Mouse (Mus musculus) stomach, embryonic 16.5 days (tissue): ENCODE measurements around the gene Olfr1025-ps1. TPM values are rescaled to one million over a fixed set of nuclear protein-coding genes. Genes with fewer than 3 reads are reported as not detected.

Source experiments
- ATAC-seq: fragments of 200-750 bp; cut with Nextera tagmentation; 2 replicates; pipeline ENCODE4 v1.8.0; 2017; ENCODE audit warnings: moderate number of reproducible peaks, moderate TSS enrichment; ENCODE audit not compliant: insufficient read depth, low FRiP score
- H3K27ac ChIP-seq: fragments of 300-500 bp; sonication (generic); 2 replicates; pipeline ENCODE4 v1.5.1; 2014; ENCODE audit warnings: low read length
- H3K27me3 ChIP-seq: fragments of 300-500 bp; sonication (generic); 2 replicates; pipeline ENCODE4 v1.6.1; 2014; ENCODE audit warnings: low read length, control low read depth, mixed read lengths; ENCODE audit not compliant: control insufficient read depth, insufficient read depth
- H3K36me3 ChIP-seq: fragments of 300-500 bp; sonication (generic); 2 replicates; pipeline ENCODE4 v1.6.1; 2014; ENCODE audit warnings: low read length; ENCODE audit not compliant: control insufficient read depth, insufficient read depth
- H3K4me1 ChIP-seq: fragments of 300-500 bp; sonication (generic); 2 replicates; pipeline ENCODE4 v1.6.1; 2014; ENCODE audit warnings: low read length, control low read depth, mixed read lengths; ENCODE audit not compliant: control insufficient read depth, insufficient read depth
- H3K4me2 ChIP-seq: fragments of 300-500 bp; sonication (generic); 2 replicates; pipeline ENCODE4 v1.6.1; 2014; ENCODE audit warnings: low read depth, low read length, mixed read lengths
- H3K4me3 ChIP-seq: fragments of 300-500 bp; sonication (generic); replicated peaks from 2 replicates; pipeline ENCODE4 v1.5.1; 2014; ENCODE audit warnings: mild to moderate bottlenecking, low read length
- H3K9ac ChIP-seq: fragments of 300-500 bp; sonication (generic); 2 replicates; pipeline ENCODE4 v1.6.1; 2014; ENCODE audit warnings: low read length
- H3K9me3 ChIP-seq: fragments of 300-500 bp; sonication (generic); replicated peaks from 2 replicates; pipeline ENCODE4 v1.6.1; 2016; ENCODE audit warnings: low read length, control low read depth; ENCODE audit not compliant: control insufficient read depth
- WGBS: fragments of 180-500 bp; shearing (Covaris S2); extraction: QIAGEN DNeasy Blood & Tissue Kit; methylation state at CpG from one replicate; pipeline ENCODE4 v1.1.7; 2014; 5-methylcytosine and 5-hydroxymethylcytosine counted together
- polyA plus RNA-seq: library from polyadenylated mRNA; unstranded; fragments of >200 nt; fragmentation: Nextera tagmentation; extraction: Ambion mirVana; gene quantifications from 2 replicates; pipeline ENCODE4 v1.2.1, GENCODE M21; 2015

The Olfr1025-ps1 gene
- polyA plus RNA-seq, result not detected in 2 replicates

DNA sequence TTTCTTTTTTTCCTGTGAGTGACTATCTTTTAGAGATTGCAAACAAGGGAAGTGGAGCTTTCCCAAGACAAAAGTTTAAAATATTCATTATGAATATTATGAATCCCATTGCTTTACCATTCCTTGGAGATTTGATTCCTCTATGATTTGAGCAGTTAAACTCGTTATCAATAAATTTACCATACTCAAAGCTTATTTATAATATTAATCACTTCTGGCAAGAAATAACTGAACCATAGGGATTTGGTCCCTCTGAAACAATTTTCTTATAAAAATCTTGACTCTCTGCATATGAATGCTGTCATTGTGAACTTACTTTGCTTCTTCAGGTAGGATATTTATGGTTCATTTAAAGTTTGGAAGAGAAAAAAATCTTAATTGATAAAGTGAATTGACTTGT, at the start of gene Olfr1025-ps1:
TSS of gene Olfr1025-ps1 (plus strand) at position 301 of the 400 bp plus-strand sequence.
- Histone ChIP-seq H3K36me3 (no peaks in the 10 kb centered on the region), H3K27ac (no peak within 1 kb of the TSS), H3K9ac (no peak within 1 kb of the TSS), H3K4me2 (no peak within 1 kb of the TSS), H3K4me1 (no peaks in the 10 kb centered on the region), H3K4me3 (no peak within 1 kb of the TSS), H3K27me3 (no peaks in the 10 kb centered on the region), H3K9me3 (no peaks in the 10 kb centered on the region)
- 60% methylated on average over 1 of the region's 1 CpGs for WGBS
- no peak for ATAC-seq

DNA sequence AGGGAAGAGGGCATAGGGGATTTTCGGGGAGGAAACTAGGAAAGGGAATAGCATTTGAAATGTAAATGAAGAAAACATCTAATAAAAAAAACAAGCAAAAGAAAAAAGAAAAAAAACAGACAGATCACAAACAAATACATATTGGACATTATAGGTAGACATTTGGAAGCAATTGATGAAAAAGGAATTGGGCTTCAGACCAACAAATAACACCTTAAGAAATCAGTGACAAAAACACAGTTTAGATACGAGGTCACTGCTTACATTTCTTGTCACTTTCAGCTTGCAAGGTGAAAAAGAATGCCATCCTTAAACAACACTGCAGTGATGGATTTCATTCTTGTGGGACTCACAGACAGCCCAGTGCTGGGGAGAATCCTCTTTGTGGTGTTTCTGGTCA, 46.7 kb upstream of the Olfr1025-ps1 start, which contains the start of gene Olfr1022:
TSS of gene Olfr1022 (plus strand) at position 301 of the 400 bp plus-strand sequence.
- H3K27me3 ChIP-seq, result no peaks in the 10 kb centered on the region
- H3K4me2 ChIP-seq, result no peak within 1 kb of the TSS
- H3K4me3 ChIP-seq, result no peak within 1 kb of the TSS
- no peak for ATAC-seq
- H3K27ac ChIP-seq, result no peak within 1 kb of the TSS
- WGBS, result 26% methylated on average over 2 of the region's 2 CpGs
- H3K9ac ChIP-seq, result no peak within 1 kb of the TSS
- no peaks in the 10 kb centered on the region for H3K9me3 ChIP-seq
- H3K4me1 ChIP-seq, result no peaks in the 10 kb centered on the region
- no peaks in the 10 kb centered on the region for H3K36me3 ChIP-seq

GRCm38 (mm10) chr2:85885340-85885739, 29.7 kb upstream of the Olfr1025-ps1 start, which contains the start of gene Olfr1023:
Gene Olfr1023 (plus strand): TSS chr2:85885640.
- no peak within 1 kb of the TSS for H3K4me3 ChIP-seq
- no peak within 1 kb of the TSS for H3K4me2 ChIP-seq
- 72% methylated on average over 2 of the region's 2 CpGs for WGBS
- ATAC-seq, result no peak
- H3K27ac ChIP-seq, result no peak within 1 kb of the TSS
- H3K4me1 ChIP-seq, result no peaks in the 10 kb centered on the region
- H3K36me3 ChIP-seq, result no peaks in the 10 kb centered on the region
- no peaks in the 10 kb centered on the region for H3K9me3 ChIP-seq
- no peaks in the 10 kb centered on the region for H3K27me3 ChIP-seq
- no peak within 1 kb of the TSS for H3K9ac ChIP-seq

- Histone ChIP-seq H3K4me3 (no peak within 1 kb of the TSS), H3K4me2 (no peak within 1 kb of the TSS), H3K9ac (no peak within 1 kb of the TSS), H3K4me1 (no peaks in the 10 kb centered on the region), H3K27me3 (no peaks in the 10 kb centered on the region), H3K27ac (no peak within 1 kb of the TSS), H3K9me3 (no peaks in the 10 kb centered on the region), H3K36me3 (no peaks in the 10 kb centered on the region)
- no peak for ATAC-seq
- 85% methylated on average over 3 of the region's 3 CpGs for WGBS
Observed at GRCm38 (mm10) chr2:85904952-85905351, 10.0 kb upstream of the Olfr1025-ps1 start, which contains the start of gene Olfr1024. Gene Olfr1024 (minus strand): TSS chr2:85905052.

DNA sequence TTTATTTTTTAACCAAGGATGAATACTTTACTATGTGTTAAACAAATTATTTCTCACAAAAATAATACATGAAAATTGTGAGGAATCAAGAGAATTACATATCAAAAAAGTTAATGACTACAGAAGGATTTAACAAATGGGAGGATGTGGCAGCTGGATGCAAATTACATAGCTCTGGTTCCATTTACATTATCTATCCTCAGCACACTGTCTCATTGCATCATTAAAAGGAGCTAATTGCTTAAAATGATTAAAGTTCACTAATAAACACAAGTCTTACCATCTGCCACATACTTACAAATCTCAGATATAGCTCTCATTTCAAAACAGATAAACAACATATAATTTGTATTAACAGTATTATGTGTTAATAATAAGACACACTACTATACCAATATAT, 1.8 kb upstream of the Olfr1025-ps1 start:
- Histone ChIP-seq H3K9me3 (no peaks in the 10 kb centered on the region), H3K4me3 (no peak overlapping the region), H3K4me2 (no peak overlapping the region), H3K4me1 (no peaks in the 10 kb centered on the region), H3K27ac (no peak overlapping the region), H3K36me3 (no peaks in the 10 kb centered on the region), H3K27me3 (no peaks in the 10 kb centered on the region), H3K9ac (no peak overlapping the region)
- ATAC-seq, result no peak

GRCm38 (mm10) chr2:85921258-85921657, 6.3 kb downstream of the Olfr1025-ps1 start, which contains the start of gene Olfr1026:
Gene Olfr1026 (plus strand): TSS chr2:85921558.
- Histone ChIP-seq H3K36me3 (no peaks in the 10 kb centered on the region), H3K27me3 (no peaks in the 10 kb centered on the region), H3K4me2 (no peak within 1 kb of the TSS), H3K9ac (no peak within 1 kb of the TSS), H3K4me1 (no peaks in the 10 kb centered on the region), H3K4me3 (no peak within 1 kb of the TSS), H3K9me3 (no peaks in the 10 kb centered on the region), H3K27ac (no peak within 1 kb of the TSS)
- WGBS, result 84% methylated on average over 3 of the region's 3 CpGs
- no peak for ATAC-seq

GRCm38 (mm10) chr2:85950137-85950536, 35.1 kb downstream of the Olfr1025-ps1 start, which contains the start of gene Olfr1028:
Gene Olfr1028 (plus strand): TSS chr2:85950437.
- no peaks in the 10 kb centered on the region for H3K9me3 ChIP-seq
- H3K27me3 ChIP-seq, result no peaks in the 10 kb centered on the region
- no peak within 1 kb of the TSS for H3K4me3 ChIP-seq
- no peak within 1 kb of the TSS for H3K9ac ChIP-seq
- no peaks in the 10 kb centered on the region for H3K4me1 ChIP-seq
- WGBS, result 74% methylated on average over 1 of the region's 1 CpGs
- no peak within 1 kb of the TSS for H3K27ac ChIP-seq
- no peak for ATAC-seq
- H3K36me3 ChIP-seq, result no peaks in the 10 kb centered on the region
- no peak within 1 kb of the TSS for H3K4me2 ChIP-seq

Other genes with a start within 250 kb of the Olfr1025-ps1 start
- not detected in 2 replicates for gene Olfr1006, start 236.4 kb upstream of the Olfr1025-ps1 start, polyA plus RNA-seq
- not detected in 2 replicates for gene Olfr1008, start 225.8 kb upstream of the Olfr1025-ps1 start, polyA plus RNA-seq
- gene Olfr1009, start 199.8 kb upstream of the Olfr1025-ps1 start, polyA plus RNA-seq, result not detected in 2 replicates
- not detected in 2 replicates for gene Olfr1012, start 152.4 kb upstream of the Olfr1025-ps1 start, polyA plus RNA-seq
- gene Olfr1013, start 148.1 kb upstream of the Olfr1025-ps1 start, polyA plus RNA-seq, result not detected in 2 replicates
- gene Olfr1014, start 142.5 kb upstream of the Olfr1025-ps1 start, polyA plus RNA-seq, result not detected in 2 replicates
- not detected in 2 replicates for gene Olfr1015, start 133.2 kb upstream of the Olfr1025-ps1 start, polyA plus RNA-seq
- gene Olfr1016, start 112.6 kb upstream of the Olfr1025-ps1 start, polyA plus RNA-seq, result not detected in 2 replicates
- not detected in 2 replicates for gene Olfr1018, start 96.7 kb upstream of the Olfr1025-ps1 start, polyA plus RNA-seq
- gene Olfr1019, start 69.7 kb upstream of the Olfr1025-ps1 start, polyA plus RNA-seq, result not detected in 2 replicates
- gene Olfr1020, start 68.2 kb upstream of the Olfr1025-ps1 start, polyA plus RNA-seq, result not detected in 2 replicates
- gene Olfr1022, start 46.6 kb upstream of the Olfr1025-ps1 start, polyA plus RNA-seq, result not detected in 2 replicates
- not detected in 2 replicates for gene Olfr1023, start 29.6 kb upstream of the Olfr1025-ps1 start, polyA plus RNA-seq
- not detected in 2 replicates for gene Olfr1024, start 10.1 kb upstream of the Olfr1025-ps1 start, polyA plus RNA-seq
- not detected in 2 replicates for gene Olfr1026, start 6.4 kb downstream of the Olfr1025-ps1 start, polyA plus RNA-seq
- not detected in 2 replicates for gene Olfr1028, start 35.2 kb downstream of the Olfr1025-ps1 start, polyA plus RNA-seq
- gene Olfr1029, start 58.7 kb downstream of the Olfr1025-ps1 start, polyA plus RNA-seq, result not detected in 2 replicates
- gene Olfr1030, start 64.1 kb downstream of the Olfr1025-ps1 start, polyA plus RNA-seq, result not detected in 2 replicates
- not detected in 2 replicates for gene Olfr1031, start 75.1 kb downstream of the Olfr1025-ps1 start, polyA plus RNA-seq
- not detected in 2 replicates for gene Olfr1032, start 90.3 kb downstream of the Olfr1025-ps1 start, polyA plus RNA-seq
- 4.9 and 5.4 TPM in 2 replicates for gene Olfr1033, start 105.4 kb downstream of the Olfr1025-ps1 start, polyA plus RNA-seq
- 0.06 and 0.09 TPM in 2 replicates for gene Olfr1034, start 130.7 kb downstream of the Olfr1025-ps1 start, polyA plus RNA-seq
- not detected in 2 replicates for gene Olfr1036, start 158.8 kb downstream of the Olfr1025-ps1 start, polyA plus RNA-seq
- gene Olfr1037, start 172.2 kb downstream of the Olfr1025-ps1 start, polyA plus RNA-seq, result not detected in 2 replicates
- not detected in 2 replicates for gene Olfr1039, start 220.7 kb downstream of the Olfr1025-ps1 start, polyA plus RNA-seq
- gene Olfr1040, start 231.5 kb downstream of the Olfr1025-ps1 start, polyA plus RNA-seq, result not detected in 2 replicates
- gene Olfr1042, start 246.6 kb downstream of the Olfr1025-ps1 start, polyA plus RNA-seq, result not detected in 2 replicates